Mouse (Mus musculus) spleen, adult 10 weeks (tissue): ENCODE data around the gene C2cd2l. TPM values are rescaled to one million over a fixed set of nuclear protein-coding genes. Genes with fewer than 3 reads are reported as not detected.

ENCODE experiments used
- polyA plus RNA-seq: library from polyadenylated mRNA; stranded (reverse); fragments of 350-450 nt; fragmentation: Illumina TruSeq; extraction: RNeasy Lipid Tissue Mini Kit (QIAGEN cat#74804); gene quantifications from one replicate; pipeline ENCODE4 v1.2.3, GENCODE M21; 2015; ENCODE audit warnings: low replicate concordance; ENCODE audit not compliant: insufficient read depth

The C2cd2l gene
- 5.9 TPM for polyA plus RNA-seq

DNA sequence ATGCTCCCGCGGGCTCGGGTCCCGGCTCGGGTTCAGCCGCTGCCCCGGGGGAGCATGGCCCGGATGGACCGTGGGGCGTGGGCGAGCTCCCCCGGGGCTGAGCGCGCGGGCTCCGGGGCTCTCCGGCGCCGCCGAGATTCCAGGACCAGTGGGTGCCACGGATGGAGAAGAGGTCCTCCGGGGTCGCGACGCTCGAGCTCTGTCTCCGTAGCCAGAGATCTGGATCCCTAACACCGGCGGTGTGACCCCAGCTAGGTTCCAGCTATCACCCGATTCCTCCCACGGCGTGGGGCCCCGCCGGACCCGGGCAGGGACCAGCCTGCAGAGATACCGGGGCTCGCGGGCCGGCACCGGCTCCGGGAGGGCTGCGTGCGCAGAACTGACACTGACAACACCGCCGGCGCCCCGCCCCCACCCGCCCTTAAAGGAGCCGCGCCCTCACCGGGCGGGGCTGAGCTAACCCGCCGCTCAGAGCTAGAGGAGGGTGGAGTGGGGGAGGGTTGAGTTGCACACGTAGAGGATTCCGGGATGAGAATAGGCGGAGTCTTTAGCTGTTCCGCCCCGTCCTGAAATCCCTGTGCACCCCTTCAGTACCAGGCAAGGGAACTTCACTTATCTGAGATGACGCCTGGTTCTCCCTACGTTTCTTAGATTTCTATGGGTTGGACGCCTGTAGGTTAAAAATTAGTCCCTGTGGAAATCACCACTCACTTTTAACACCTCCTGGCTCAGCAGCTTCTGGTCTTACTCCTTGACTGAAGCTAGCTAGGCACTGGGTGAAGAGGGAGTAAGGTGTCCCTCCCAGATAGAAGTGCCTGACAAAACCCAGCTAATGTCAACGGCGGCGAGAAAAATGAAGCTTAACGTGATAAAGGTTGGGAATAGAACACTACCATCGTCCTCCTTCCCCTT is at the start of gene C2cd2l:
TSS of gene C2cd2l (minus strand) at position 399 of the 912 bp plus-strand sequence.

GRCm38 (mm10) chr9:44361190-44361917 is 41.3 kb upstream of the C2cd2l start, which contains the start of gene Vps11:
TSS of gene Vps11 (minus strand) at chr9:44361670.

DNA sequence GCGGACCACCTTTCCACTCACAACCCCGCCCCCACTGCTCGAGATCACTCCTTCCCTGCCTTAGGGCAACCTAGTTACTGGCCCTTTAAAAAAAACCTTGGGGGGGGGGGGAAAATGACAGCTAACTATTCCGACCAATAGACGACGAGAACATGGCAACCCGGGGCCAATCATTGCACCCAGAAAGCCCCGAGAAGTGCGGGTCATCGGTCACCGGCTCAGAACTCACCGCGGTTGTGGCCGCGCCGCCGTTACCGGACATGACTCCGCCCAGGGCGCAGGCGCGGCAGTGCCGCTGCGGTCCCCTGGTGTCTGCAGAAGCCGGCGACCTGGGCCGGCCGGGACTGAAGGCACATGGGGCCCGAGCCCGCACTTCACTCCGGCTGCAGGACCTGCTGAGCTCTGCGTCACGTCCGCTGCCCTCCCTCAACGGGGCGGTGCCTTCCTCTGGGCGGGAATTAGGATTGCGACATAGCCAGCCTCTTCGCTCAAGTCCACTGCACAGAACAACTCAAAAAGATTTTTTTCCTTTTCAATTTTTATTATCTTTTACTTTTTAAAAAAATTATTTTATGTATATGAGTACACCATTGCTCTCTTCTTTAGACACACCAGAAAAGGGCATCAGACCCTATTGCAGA is 23.8 kb upstream of the C2cd2l start, which contains the start of gene Hmbs:
TSS of gene Hmbs (minus strand) at position 448 of the 641 bp plus-strand sequence.

GRCm38 (mm10) chr9:44334396-44335330 is 14.6 kb upstream of the C2cd2l start, which contains the start of gene H2afx:
TSS of gene H2afx (plus strand) at chr9:44334694.

DNA sequence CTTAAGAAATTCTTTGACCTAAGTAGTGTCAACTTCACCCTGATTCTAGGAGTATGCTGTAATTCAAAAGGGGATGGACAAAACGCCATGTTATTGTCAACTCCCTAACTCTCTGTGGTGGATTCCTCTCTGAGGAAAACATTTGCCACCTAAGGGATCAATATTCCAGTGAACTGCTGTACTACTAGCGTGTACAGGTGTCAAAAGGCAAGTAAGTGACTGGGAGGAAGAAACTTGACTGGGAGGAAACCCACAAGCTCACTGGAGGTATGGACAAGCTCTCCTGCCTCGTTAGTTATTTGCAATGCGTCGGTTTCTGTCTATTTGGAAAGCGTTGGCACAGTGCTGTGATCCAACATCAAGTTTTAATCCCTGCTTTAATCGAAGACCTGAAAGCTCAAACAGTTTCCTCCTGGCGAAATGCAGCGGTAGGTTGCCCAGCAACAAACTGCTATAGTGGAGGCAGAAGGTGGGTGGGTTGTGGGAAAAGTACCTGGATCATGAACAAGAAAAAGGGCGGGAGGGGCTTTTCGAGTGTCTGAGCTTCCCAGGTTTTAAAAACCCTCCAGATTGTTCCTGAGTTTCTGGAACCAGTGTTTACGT is 5.8 kb upstream of the C2cd2l start, which contains the start of gene Dpagt1:
TSS of gene Dpagt1 (plus strand) at position 252 of the 603 bp plus-strand sequence.

DNA sequence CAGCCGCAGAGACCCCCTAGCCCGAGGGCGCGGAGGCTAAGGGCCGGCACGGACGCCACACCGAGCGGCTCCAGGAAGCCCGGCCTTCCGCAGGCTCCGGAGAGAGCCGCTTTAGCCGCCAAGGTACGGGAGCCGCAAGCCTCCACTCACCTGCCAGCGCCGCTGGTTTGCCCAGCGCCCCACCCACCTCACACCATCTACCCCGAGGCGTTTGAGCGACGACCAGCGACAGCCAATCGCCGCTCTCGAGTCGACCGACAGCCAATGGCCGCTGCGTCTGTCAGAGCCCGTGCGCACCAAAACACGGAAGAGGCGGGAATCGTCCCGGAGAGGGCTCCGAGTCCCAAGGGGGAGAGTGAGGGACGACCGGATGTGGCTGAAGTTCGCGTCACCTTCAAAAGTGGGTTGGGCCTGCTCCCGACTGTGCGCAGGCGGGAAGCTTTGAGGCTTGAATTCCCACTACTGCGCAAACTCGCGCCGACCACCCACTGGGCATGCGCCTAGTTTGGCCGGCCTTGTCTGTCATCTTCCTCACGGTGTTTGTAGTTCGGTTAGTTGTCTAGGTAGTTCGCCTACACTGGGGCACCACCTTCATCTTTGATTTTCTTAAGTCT is 14.5 kb downstream of the C2cd2l start, which contains the start of gene Hinfp:
TSS of gene Hinfp (minus strand) at position 206 of the 614 bp plus-strand sequence.

GRCm38 (mm10) chr9:44288076-44288958 is 31.8 kb downstream of the C2cd2l start, which contains the start of gene Abcg4:
TSS of gene Abcg4 (minus strand) at chr9:44288615.

DNA sequence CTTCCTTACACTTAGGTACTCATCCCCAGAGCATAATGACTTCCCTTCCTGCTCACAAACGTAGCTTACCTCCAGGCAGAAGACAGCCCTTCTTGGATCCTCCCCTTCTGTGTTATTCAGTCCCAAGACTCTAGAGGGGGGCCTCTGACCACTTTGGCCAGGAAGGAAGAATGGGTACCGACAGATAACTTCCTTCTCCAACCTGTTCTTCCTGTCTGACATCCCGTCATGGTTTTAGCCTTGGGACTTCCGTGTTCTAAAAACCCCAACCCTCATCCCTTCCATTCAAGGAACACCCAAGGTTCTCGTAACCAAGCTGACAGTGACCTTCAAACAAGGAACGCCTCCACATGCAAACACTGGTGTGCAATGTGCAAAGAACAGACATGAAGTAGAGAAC is 51.7 kb downstream of the C2cd2l start, which contains the start of gene Nlrx1:
TSS of gene Nlrx1 (minus strand) at position 168 of the 400 bp plus-strand sequence.

Other genes starting within 250 kb of the C2cd2l start
- not detected for gene Mfrp, start 218.6 kb downstream of the C2cd2l start, polyA plus RNA-seq
- gene C1qtnf5, start 213.0 kb downstream of the C2cd2l start, polyA plus RNA-seq = 1.6 TPM
- gene Gm49380, start 206.8 kb downstream of the C2cd2l start, polyA plus RNA-seq = not detected
- gene Rnf26, start 206.8 kb downstream of the C2cd2l start, polyA plus RNA-seq = 10.6 TPM
- gene Mcam, start 185.8 kb downstream of the C2cd2l start, polyA plus RNA-seq = 15.1 TPM
- 112 TPM for gene Cbl, start 86.2 kb downstream of the C2cd2l start, polyA plus RNA-seq
- gene Ccdc153, start 79.6 kb downstream of the C2cd2l start, polyA plus RNA-seq = not detected
- gene Pdzd3, start 68.8 kb downstream of the C2cd2l start, polyA plus RNA-seq = 0.10 TPM
- 2.2 TPM for gene Nlrx1, start 51.7 kb downstream of the C2cd2l start, polyA plus RNA-seq
- gene Abcg4, start 31.7 kb downstream of the C2cd2l start, polyA plus RNA-seq = 1.8 TPM
- 40.4 TPM for gene Hinfp, start 14.6 kb downstream of the C2cd2l start, polyA plus RNA-seq
- gene Dpagt1, start 5.7 kb upstream of the C2cd2l start, polyA plus RNA-seq = 16.7 TPM
- 18.5 TPM for gene H2afx, start 14.4 kb upstream of the C2cd2l start, polyA plus RNA-seq
- 79.9 TPM for gene Hmbs, start 23.9 kb upstream of the C2cd2l start, polyA plus RNA-seq
- 50.6 TPM for gene Vps11, start 41.4 kb upstream of the C2cd2l start, polyA plus RNA-seq
- gene Hyou1, start 59.2 kb upstream of the C2cd2l start, polyA plus RNA-seq = 55.2 TPM
- gene Slc37a4, start 76.6 kb upstream of the C2cd2l start, polyA plus RNA-seq = 15.4 TPM
- gene Rps25, start 86.9 kb upstream of the C2cd2l start, polyA plus RNA-seq = 4,145 TPM
- gene Trappc4, start 87.3 kb upstream of the C2cd2l start, polyA plus RNA-seq = 70.1 TPM
- 54.6 TPM for gene Ccdc84, start 98.3 kb upstream of the C2cd2l start, polyA plus RNA-seq
- 0.65 TPM for gene Foxr1, start 120.9 kb upstream of the C2cd2l start, polyA plus RNA-seq
- not detected for gene Upk2, start 134.7 kb upstream of the C2cd2l start, polyA plus RNA-seq
- 6.5 TPM for gene Bcl9l, start 162.5 kb upstream of the C2cd2l start, polyA plus RNA-seq
- gene Cxcr5, start 241.6 kb upstream of the C2cd2l start, polyA plus RNA-seq = 193 TPM